Mouse (Mus musculus): ENCODE data around the gene Stk24. TPM values are rescaled to one million over a fixed set of nuclear protein-coding genes. Genes with fewer than 3 reads are reported as not detected.

Gene Stk24
- polyA plus RNA-seq, 1 experiment from 2014 or later: 39.2 TPM

- Histone ChIP-seq H3K4me2 (replicated peaks; ENCODE audit: low read depth) (no peak overlapping the region), H3K36me3 (ENCODE audit: control insufficient read depth, insufficient read depth) (no peaks in the 10 kb centered on the region), H3K4me1 (replicated peaks; ENCODE audit: control insufficient read depth, insufficient read depth, low read length) (peaks cover 35% of the 10 kb centered on the region), H3K9ac (ENCODE audit: low read depth, low read length) (no peak overlapping the region), H3K9me3 (ENCODE audit: control insufficient read depth) (no peaks in the 10 kb centered on the region), H3K27ac (ENCODE audit: low read depth, low read length) (no peak overlapping the region), H3K4me3 (ENCODE audit: low read depth, low read length) (no peak overlapping the region), H3K27me3 (replicated peaks; ENCODE audit: control insufficient read depth, insufficient read depth, low read length) (no peaks in the 10 kb centered on the region)
- 81% methylated on average over 3 of the region's 3 CpGs for WGBS
- no peak for TF ChIP-seq CTCF (IDR thresholded peaks at IDR 0.05; ENCODE audit: low read depth)
- ATAC-seq: no peak
These were observed 36.9 kb downstream of the Stk24 start for GRCm38 (mm10) chr14:121342885-121343284.

- H3K36me3 ChIP-seq (ENCODE audit: control insufficient read depth, insufficient read depth): 0 out of 2 replicates have a peak, but pooled peaks cover 17% of the 10 kb centered on the region
- no peaks in the 10 kb centered on the region for H3K27me3 ChIP-seq (replicated peaks; ENCODE audit: control insufficient read depth, insufficient read depth, low read length)
- no peak overlapping the region; the same call in 1 of the 2 replicates for H3K4me2 ChIP-seq (replicated peaks; ENCODE audit: low read depth)
- ATAC-seq: peak; percentile 64
- H3K4me1 ChIP-seq (replicated peaks; ENCODE audit: control insufficient read depth, insufficient read depth, low read length): peaks cover 26% of the 10 kb centered on the region
- WGBS: 40% methylated on average over 8 of the region's 8 CpGs
- H3K4me3 ChIP-seq (ENCODE audit: low read depth, low read length): no peak overlapping the region
- H3K9ac ChIP-seq (ENCODE audit: low read depth, low read length): no peak overlapping the region
- peak overlapping the region; percentile 21; the same call in 1 of the 2 replicates for H3K27ac ChIP-seq (ENCODE audit: low read depth, low read length)
- TF ChIP-seq CTCF (IDR thresholded peaks at IDR 0.05; ENCODE audit: low read depth): no peak
- H3K9me3 ChIP-seq (ENCODE audit: control insufficient read depth): no peaks in the 10 kb centered on the region
These were observed 39.8 kb downstream of the Stk24 start for GRCm38 (mm10) chr14:121339951-121340401.

- H3K4me1 ChIP-seq (replicated peaks; ENCODE audit: control insufficient read depth, insufficient read depth, low read length): peaks cover 25% of the 10 kb centered on the region
- H3K4me3 ChIP-seq (ENCODE audit: low read depth, low read length): no peak overlapping the region
- no peak overlapping the region for H3K27ac ChIP-seq (ENCODE audit: low read depth, low read length)
- no peak for TF ChIP-seq CTCF (IDR thresholded peaks at IDR 0.05; ENCODE audit: low read depth)
- H3K27me3 ChIP-seq (replicated peaks; ENCODE audit: control insufficient read depth, insufficient read depth, low read length): no peaks in the 10 kb centered on the region
- H3K36me3 ChIP-seq (ENCODE audit: control insufficient read depth, insufficient read depth): 0 out of 2 replicates have a peak, but pooled peaks cover 17% of the 10 kb centered on the region
- no peak for ATAC-seq
- 74% methylated on average over 18 of the region's 18 CpGs for WGBS
- H3K4me2 ChIP-seq (replicated peaks; ENCODE audit: low read depth): no peak overlapping the region
- no peak overlapping the region for H3K9ac ChIP-seq (ENCODE audit: low read depth, low read length)
- H3K9me3 ChIP-seq (ENCODE audit: control insufficient read depth): no peaks in the 10 kb centered on the region
These were observed 40.8 kb downstream of the Stk24 start for GRCm38 (mm10) chr14:121338819-121339573.

GRCm38 (mm10) chr14:121330090-121330408 lies 49.8 kb downstream of the Stk24 start:
- H3K4me2 ChIP-seq (replicated peaks; ENCODE audit: low read depth): no peak overlapping the region
- 0 out of 2 replicates have a peak, but pooled peaks cover under 1% of the 10 kb centered on the region for H3K36me3 ChIP-seq (ENCODE audit: control insufficient read depth, insufficient read depth)
- ATAC-seq: no peak
- no peaks in the 10 kb centered on the region; the same call in 1 of the 2 replicates for H3K4me1 ChIP-seq (replicated peaks; ENCODE audit: control insufficient read depth, insufficient read depth, low read length)
- H3K27ac ChIP-seq (ENCODE audit: low read depth, low read length): no peak overlapping the region
- WGBS: 70% methylated on average over 3 of the region's 3 CpGs
- H3K9me3 ChIP-seq (ENCODE audit: control insufficient read depth): no peaks in the 10 kb centered on the region
- TF ChIP-seq CTCF (IDR thresholded peaks at IDR 0.05; ENCODE audit: low read depth): no peak
- no peak overlapping the region for H3K4me3 ChIP-seq (ENCODE audit: low read depth, low read length)
- no peak overlapping the region for H3K9ac ChIP-seq (ENCODE audit: low read depth, low read length)
- H3K27me3 ChIP-seq (replicated peaks; ENCODE audit: control insufficient read depth, insufficient read depth, low read length): no peaks in the 10 kb centered on the region

- Histone ChIP-seq H3K27ac (ENCODE audit: low read depth, low read length) (no peak overlapping the region; the same call in 1 of the 2 replicates), H3K4me1 (replicated peaks; ENCODE audit: control insufficient read depth, insufficient read depth, low read length) (no peaks in the 10 kb centered on the region; the same call in 1 of the 2 replicates), H3K9ac (ENCODE audit: low read depth, low read length) (no peak overlapping the region), H3K36me3 (ENCODE audit: control insufficient read depth, insufficient read depth) (no peaks in the 10 kb centered on the region), H3K4me3 (ENCODE audit: low read depth, low read length) (no peak overlapping the region), H3K9me3 (ENCODE audit: control insufficient read depth) (no peaks in the 10 kb centered on the region), H3K4me2 (replicated peaks; ENCODE audit: low read depth) (no peak overlapping the region), H3K27me3 (replicated peaks; ENCODE audit: control insufficient read depth, insufficient read depth, low read length) (no peaks in the 10 kb centered on the region)
- no peak for ATAC-seq
- WGBS: 61% methylated on average over 5 of the region's 5 CpGs
- no peak for TF ChIP-seq CTCF (IDR thresholded peaks at IDR 0.05; ENCODE audit: low read depth)
These were observed 50.3 kb downstream of the Stk24 start for GRCm38 (mm10) chr14:121329401-121330089.

- H3K4me3 ChIP-seq (ENCODE audit: low read depth, low read length): no peak overlapping the region
- H3K36me3 ChIP-seq (ENCODE audit: control insufficient read depth, insufficient read depth): no peaks in the 10 kb centered on the region
- no peak for TF ChIP-seq CTCF (IDR thresholded peaks at IDR 0.05; ENCODE audit: low read depth)
- H3K4me2 ChIP-seq (replicated peaks; ENCODE audit: low read depth): no peak overlapping the region
- no peaks in the 10 kb centered on the region; the same call in 1 of the 2 replicates for H3K4me1 ChIP-seq (replicated peaks; ENCODE audit: control insufficient read depth, insufficient read depth, low read length)
- 67% methylated on average over 5 of the region's 5 CpGs for WGBS
- H3K9ac ChIP-seq (ENCODE audit: low read depth, low read length): no peak overlapping the region
- ATAC-seq: no peak
- no peaks in the 10 kb centered on the region for H3K9me3 ChIP-seq (ENCODE audit: control insufficient read depth)
- H3K27me3 ChIP-seq (replicated peaks; ENCODE audit: control insufficient read depth, insufficient read depth, low read length): no peaks in the 10 kb centered on the region
- H3K27ac ChIP-seq (ENCODE audit: low read depth, low read length): no peak overlapping the region
These were observed 50.9 kb downstream of the Stk24 start for GRCm38 (mm10) chr14:121328878-121329277.

Data from intestine, postnatal 0 days (tissue).